Mouse (Mus musculus): ENCODE measurements around the gene Ldlrad1. TPM values are rescaled to one million over a fixed set of nuclear protein-coding genes. Genes with fewer than 3 reads are reported as not detected.

Gene Ldlrad1
- polyA plus RNA-seq, 1 experiment: not detected

DNA sequence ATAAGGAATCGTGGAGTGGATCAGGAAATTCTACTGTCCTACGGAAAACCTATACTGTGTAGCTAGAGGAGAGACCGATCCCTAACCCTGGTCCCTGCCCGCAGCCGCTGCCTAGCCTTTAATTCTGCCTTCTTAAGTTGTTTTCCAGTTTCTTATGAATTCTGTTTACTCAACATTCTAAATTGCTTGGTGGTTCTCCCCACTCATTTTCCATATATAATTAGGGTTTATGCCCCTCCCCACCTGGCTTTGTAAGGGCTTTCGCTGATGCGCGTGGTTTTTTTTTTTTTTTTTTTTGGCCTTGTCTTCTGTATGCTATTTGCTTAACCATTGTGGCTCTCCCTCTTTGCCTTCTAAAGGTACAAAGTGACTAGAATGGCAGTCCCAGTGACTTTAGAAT, 29.4 kb upstream of the Ldlrad1 start:
- peaks cover 12% of the 10 kb centered on the region for H3K4me1 ChIP-seq (ENCODE audit: control insufficient read depth, insufficient read depth, low read length)
- peak overlapping the region; percentile 95 for H3K4me3 ChIP-seq (ENCODE audit: insufficient read depth, low read length)
- H3K27ac ChIP-seq (ENCODE audit: insufficient read depth, low read length): peak overlapping the region; percentile 98
- TF ChIP-seq POLR2A (IDR thresholded peaks at IDR 0.05; ENCODE audit: low read depth, low read length) (no peak), CTCF (IDR thresholded peaks at IDR 0.05; ENCODE audit: borderline replicate concordance, insufficient read depth, low read length) (no peak)

DNA sequence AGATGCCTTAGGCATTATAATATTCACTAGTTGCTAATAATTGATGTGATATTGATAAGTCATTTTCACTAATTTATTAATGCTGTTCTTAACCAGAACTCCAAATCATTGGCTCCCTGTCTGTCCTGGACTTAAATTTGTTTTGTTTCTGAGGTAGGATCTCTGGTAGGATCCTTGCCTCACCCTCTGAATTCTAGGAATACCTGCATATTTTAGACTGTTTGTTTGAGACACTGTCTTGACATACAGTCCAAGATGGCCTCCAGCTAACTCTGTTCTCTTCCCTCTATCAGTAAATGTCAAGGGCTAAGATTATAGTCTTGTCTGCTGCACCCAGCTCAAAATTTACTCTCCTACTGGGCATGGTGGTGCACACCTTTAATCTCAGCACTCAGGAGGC, 28.2 kb upstream of the Ldlrad1 start:
- Histone ChIP-seq H3K4me1 (ENCODE audit: control insufficient read depth, insufficient read depth, low read length) (peaks cover 17% of the 10 kb centered on the region), H3K4me3 (ENCODE audit: insufficient read depth, low read length) (no peak overlapping the region), H3K27ac (ENCODE audit: insufficient read depth, low read length) (no peak overlapping the region)
- TF ChIP-seq CTCF (IDR thresholded peaks at IDR 0.05; ENCODE audit: borderline replicate concordance, insufficient read depth, low read length) (no peak), POLR2A (IDR thresholded peaks at IDR 0.05; ENCODE audit: low read depth, low read length) (no peak)

DNA sequence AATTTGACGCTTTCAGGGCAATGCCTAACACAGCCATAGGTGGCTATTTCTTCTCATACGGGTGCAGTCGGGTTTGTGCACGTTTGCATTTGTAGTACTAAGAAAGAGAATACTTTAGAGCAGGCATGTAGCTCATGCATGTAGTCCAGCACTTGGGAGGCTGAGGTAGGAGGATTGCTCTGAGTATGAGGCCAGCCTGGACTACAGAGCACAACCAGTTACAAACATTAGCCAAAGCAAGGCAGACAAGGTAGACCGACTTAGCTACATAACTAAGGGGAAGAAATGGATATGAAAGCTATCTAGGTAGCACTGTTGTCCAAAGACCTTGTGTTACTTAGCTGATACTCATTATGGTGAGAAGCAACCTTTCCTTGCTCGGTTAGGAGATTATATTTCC, 27.1 kb upstream of the Ldlrad1 start:
- Histone ChIP-seq H3K4me1 (ENCODE audit: control insufficient read depth, insufficient read depth, low read length) (peaks cover 23% of the 10 kb centered on the region), H3K27ac (ENCODE audit: insufficient read depth, low read length) (0 out of 2 replicates have a peak overlapping the region, but pooled peaks have one; percentile 38), H3K4me3 (ENCODE audit: insufficient read depth, low read length) (no peak overlapping the region)
- TF ChIP-seq POLR2A (IDR thresholded peaks at IDR 0.05; ENCODE audit: low read depth, low read length): no peak
- TF ChIP-seq CTCF (IDR thresholded peaks at IDR 0.05; ENCODE audit: borderline replicate concordance, insufficient read depth, low read length): no peak

DNA sequence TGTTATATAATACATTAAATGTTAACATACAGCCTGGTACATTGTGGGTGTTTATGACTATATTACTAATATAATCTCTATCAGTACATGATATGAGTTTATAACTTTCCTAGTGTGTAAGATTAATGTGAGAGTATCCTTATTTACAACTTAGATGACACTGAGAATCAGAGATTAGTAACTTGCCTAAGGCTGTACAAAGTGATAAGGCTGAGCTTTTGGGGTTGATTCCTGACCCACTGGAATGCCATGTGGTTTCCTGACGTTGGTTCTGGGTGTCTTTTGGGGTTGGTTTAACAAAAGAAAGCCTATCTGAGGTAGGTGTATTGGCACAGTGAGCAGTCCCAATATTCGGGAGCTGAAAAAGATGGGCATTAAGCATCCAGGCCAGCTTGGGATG, 26.2 kb upstream of the Ldlrad1 start:
- TF ChIP-seq CTCF (IDR thresholded peaks at IDR 0.05; ENCODE audit: borderline replicate concordance, insufficient read depth, low read length) (no peak), POLR2A (IDR thresholded peaks at IDR 0.05; ENCODE audit: low read depth, low read length) (no peak)
- H3K27ac ChIP-seq (ENCODE audit: insufficient read depth, low read length): peak overlapping the region; percentile 45
- H3K4me1 ChIP-seq (ENCODE audit: control insufficient read depth, insufficient read depth, low read length): peaks cover 29% of the 10 kb centered on the region
- H3K4me3 ChIP-seq (ENCODE audit: insufficient read depth, low read length): no peak overlapping the region

DNA sequence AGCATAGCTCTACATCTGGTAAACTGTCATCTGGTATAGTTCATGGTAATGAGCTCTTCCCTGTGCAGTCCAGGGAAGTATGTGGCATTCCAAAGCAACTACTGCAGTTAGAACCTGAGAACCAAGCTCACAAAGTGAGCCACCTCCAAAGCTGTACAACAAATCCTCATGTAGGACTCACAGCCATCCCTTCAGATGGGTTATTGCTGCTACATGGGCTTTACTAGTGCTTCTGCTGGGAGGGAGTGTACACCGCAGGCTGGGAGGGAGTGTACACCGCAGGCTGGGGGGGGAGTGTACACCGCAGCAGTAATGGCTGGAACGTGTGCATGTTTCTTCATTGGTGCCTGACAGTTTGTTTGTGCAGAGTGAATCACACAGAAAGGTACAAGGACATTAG, 25.8 kb upstream of the Ldlrad1 start:
- TF ChIP-seq CTCF (IDR thresholded peaks at IDR 0.05; ENCODE audit: borderline replicate concordance, insufficient read depth, low read length) (no peak), POLR2A (IDR thresholded peaks at IDR 0.05; ENCODE audit: low read depth, low read length) (no peak)
- H3K4me3 ChIP-seq (ENCODE audit: insufficient read depth, low read length): no peak overlapping the region
- H3K4me1 ChIP-seq (ENCODE audit: control insufficient read depth, insufficient read depth, low read length): peaks cover 29% of the 10 kb centered on the region
- H3K27ac ChIP-seq (ENCODE audit: insufficient read depth, low read length): peak overlapping the region; percentile 45

GRCm38 (mm10) chr4:107185703-107186102, 23.3 kb upstream of the Ldlrad1 start:
- Histone ChIP-seq H3K4me1 (ENCODE audit: control insufficient read depth, insufficient read depth, low read length) (peaks cover 29% of the 10 kb centered on the region), H3K4me3 (ENCODE audit: insufficient read depth, low read length) (no peak overlapping the region), H3K27ac (ENCODE audit: insufficient read depth, low read length) (peak overlapping the region; percentile 90)
- TF ChIP-seq POLR2A (IDR thresholded peaks at IDR 0.05; ENCODE audit: low read depth, low read length): no peak
- TF ChIP-seq CTCF (IDR thresholded peaks at IDR 0.05; ENCODE audit: borderline replicate concordance, insufficient read depth, low read length): no peak

- Histone ChIP-seq H3K4me3 (ENCODE audit: insufficient read depth, low read length) (no peak overlapping the region), H3K4me1 (ENCODE audit: control insufficient read depth, insufficient read depth, low read length) (no peaks in the 10 kb centered on the region), H3K27ac (ENCODE audit: insufficient read depth, low read length) (no peak overlapping the region)
- TF ChIP-seq CTCF (IDR thresholded peaks at IDR 0.05; ENCODE audit: borderline replicate concordance, insufficient read depth, low read length) (no peak), POLR2A (IDR thresholded peaks at IDR 0.05; ENCODE audit: low read depth, low read length) (no peak)
These were observed 15.1 kb upstream of the Ldlrad1 start for GRCm38 (mm10) chr4:107193841-107194240.

GRCm38 (mm10) chr4:107196454-107196853, 12.5 kb upstream of the Ldlrad1 start:
- H3K4me3 ChIP-seq (ENCODE audit: insufficient read depth, low read length): no peak overlapping the region
- no peak overlapping the region for H3K27ac ChIP-seq (ENCODE audit: insufficient read depth, low read length)
- TF ChIP-seq POLR2A (IDR thresholded peaks at IDR 0.05; ENCODE audit: low read depth, low read length): no peak
- H3K4me1 ChIP-seq (ENCODE audit: control insufficient read depth, insufficient read depth, low read length): no peaks in the 10 kb centered on the region

DNA sequence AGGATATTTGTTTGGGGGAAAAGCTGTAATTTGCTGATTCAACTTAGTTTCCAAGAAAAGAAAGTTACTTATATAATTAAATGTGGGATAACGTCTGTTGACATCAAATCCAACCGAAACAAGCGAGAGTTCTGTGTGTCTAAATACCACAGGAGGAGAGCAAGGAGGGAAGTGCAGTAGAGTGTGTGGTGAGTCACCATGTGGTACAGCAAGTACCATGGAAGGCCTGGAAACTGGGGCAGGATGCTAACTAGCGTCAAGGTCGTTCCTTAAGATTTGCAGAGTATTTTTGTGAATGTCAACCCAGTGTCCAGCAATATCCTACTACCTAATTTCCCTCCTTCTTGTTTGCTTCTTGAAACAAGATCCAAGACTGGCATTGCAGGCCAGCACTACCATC, 10.9 kb upstream of the Ldlrad1 start:
- H3K4me3 ChIP-seq (ENCODE audit: insufficient read depth, low read length): no peak overlapping the region
- no peak overlapping the region for H3K27ac ChIP-seq (ENCODE audit: insufficient read depth, low read length)
- no peaks in the 10 kb centered on the region for H3K4me1 ChIP-seq (ENCODE audit: control insufficient read depth, insufficient read depth, low read length)
- no peak for TF ChIP-seq CTCF (IDR thresholded peaks at IDR 0.05; ENCODE audit: borderline replicate concordance, insufficient read depth, low read length)
- TF ChIP-seq POLR2A (IDR thresholded peaks at IDR 0.05; ENCODE audit: low read depth, low read length): no peak

DNA sequence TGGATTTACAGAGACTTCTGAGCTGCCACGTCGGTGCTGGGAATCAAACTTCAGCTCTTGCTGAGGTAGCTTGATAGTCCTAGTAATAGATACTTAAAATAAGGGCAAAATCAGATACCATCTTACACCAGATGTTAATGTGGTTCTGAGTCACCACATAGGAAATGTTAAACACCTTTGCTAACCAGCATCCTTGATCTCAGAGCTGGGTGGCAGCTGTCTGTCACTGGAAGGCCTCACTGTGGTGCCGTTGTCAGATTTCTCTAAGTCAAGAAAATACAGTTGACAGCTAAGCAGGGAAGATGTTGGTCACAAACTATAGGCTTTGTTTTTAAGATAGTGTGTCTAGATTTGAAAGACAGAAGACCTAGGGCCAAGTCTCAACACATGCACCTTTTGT, 7.2 kb upstream of the Ldlrad1 start:
- H3K27ac ChIP-seq (ENCODE audit: insufficient read depth, low read length): no peak overlapping the region
- no peak overlapping the region for H3K4me3 ChIP-seq (ENCODE audit: insufficient read depth, low read length)
- no peaks in the 10 kb centered on the region for H3K4me1 ChIP-seq (ENCODE audit: control insufficient read depth, insufficient read depth, low read length)
- no peak for TF ChIP-seq CTCF (IDR thresholded peaks at IDR 0.05; ENCODE audit: borderline replicate concordance, insufficient read depth, low read length)
- TF ChIP-seq POLR2A (IDR thresholded peaks at IDR 0.05; ENCODE audit: low read depth, low read length): no peak

DNA sequence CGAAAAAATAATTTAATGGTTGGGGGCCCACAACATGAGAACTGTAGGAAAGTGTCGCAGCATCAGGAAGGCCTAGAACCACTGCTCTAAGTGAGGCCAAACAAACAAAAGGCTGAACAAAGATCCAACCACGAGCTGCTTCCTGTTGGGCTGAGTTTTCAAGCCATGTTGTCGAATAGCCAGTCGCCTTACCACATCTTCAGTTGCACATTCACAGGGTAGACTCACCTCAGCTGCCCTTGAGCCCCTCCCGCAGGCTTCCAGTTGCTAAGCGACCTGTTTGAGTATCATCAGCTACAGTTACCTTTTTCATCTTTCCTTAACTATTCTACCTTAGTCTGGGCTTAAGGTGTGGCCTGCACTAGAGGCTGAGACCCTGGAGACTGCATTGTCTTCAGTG, 6.0 kb upstream of the Ldlrad1 start:
- TF ChIP-seq CTCF (IDR thresholded peaks at IDR 0.05; ENCODE audit: borderline replicate concordance, insufficient read depth, low read length) (no peak), POLR2A (IDR thresholded peaks at IDR 0.05; ENCODE audit: low read depth, low read length) (no peak)
- no peaks in the 10 kb centered on the region for H3K4me1 ChIP-seq (ENCODE audit: control insufficient read depth, insufficient read depth, low read length)
- H3K27ac ChIP-seq (ENCODE audit: insufficient read depth, low read length): no peak overlapping the region
- no peak overlapping the region for H3K4me3 ChIP-seq (ENCODE audit: insufficient read depth, low read length)
